Mouse (Mus musculus) neural tube, embryonic 13.5 days (tissue): ENCODE results near the gene Armc10. TPM values are rescaled to one million over a fixed set of nuclear protein-coding genes. Genes with fewer than 3 reads are reported as not detected.
A peak's percentile ranks its signal among the peaks of the same experiment; 100 is the strongest.

Experiments used
- ATAC-seq: fragments of 200-750 bp; cut with Nextera tagmentation; 2 replicates; pipeline ENCODE4 v1.8.0; 2017; ENCODE audit warnings: low read depth, mild to moderate bottlenecking, moderate TSS enrichment, moderate library complexity
- H3K27ac ChIP-seq: fragments of 300-500 bp; sonication (generic); replicated peaks from 2 replicates; pipeline ENCODE4 v1.5.1; 2015; ENCODE audit warnings: moderate library complexity, mild to moderate bottlenecking, inconsistent platforms
- H3K27me3 ChIP-seq: fragments of 300-500 bp; sonication (generic); 2 replicates; pipeline ENCODE4 v1.6.1; 2015; ENCODE audit warnings: mild to moderate bottlenecking, inconsistent platforms
- H3K36me3 ChIP-seq: fragments of 300-500 bp; sonication (generic); 2 replicates; pipeline ENCODE4 v1.6.1; 2015; ENCODE audit warnings: mild to moderate bottlenecking, inconsistent platforms
- H3K4me1 ChIP-seq: fragments of 300-500 bp; sonication (generic); replicated peaks from 2 replicates; pipeline ENCODE4 v1.6.1; 2015; ENCODE audit warnings: inconsistent platforms
- H3K4me2 ChIP-seq: fragments of 300-500 bp; sonication (generic); 2 replicates; pipeline ENCODE4 v1.6.1; 2015; ENCODE audit warnings: inconsistent platforms, mild to moderate bottlenecking, moderate library complexity
- H3K4me3 ChIP-seq: fragments of 300-500 bp; sonication (generic); 2 replicates; pipeline ENCODE4 v1.5.1; 2015; ENCODE audit warnings: mild to moderate bottlenecking, inconsistent platforms
- H3K9ac ChIP-seq: fragments of 300-500 bp; sonication (generic); 2 replicates; pipeline ENCODE4 v1.6.1; 2015; ENCODE audit warnings: moderate library complexity, mild to moderate bottlenecking, inconsistent platforms
- H3K9me3 ChIP-seq: fragments of 300-500 bp; sonication (generic); 2 replicates; pipeline ENCODE4 v1.6.1; 2016; ENCODE audit warnings: inconsistent platforms
- WGBS: fragments of 180-500 bp; shearing (Covaris S2); methylation state at CpG from one replicate; pipeline ENCODE4 v1.1.7; 2015; 5-methylcytosine and 5-hydroxymethylcytosine counted together
- polyA plus RNA-seq: library from polyadenylated mRNA; unstranded; fragments of >200 nt; fragmentation: Nextera tagmentation; extraction: Ambion mirVana; gene quantifications from 2 replicates; pipeline ENCODE4 v1.2.1, GENCODE M21; 2015

Armc10 gene
- polyA plus RNA-seq, 1 experiment from 2014 or later = 57.8 TPM

DNA sequence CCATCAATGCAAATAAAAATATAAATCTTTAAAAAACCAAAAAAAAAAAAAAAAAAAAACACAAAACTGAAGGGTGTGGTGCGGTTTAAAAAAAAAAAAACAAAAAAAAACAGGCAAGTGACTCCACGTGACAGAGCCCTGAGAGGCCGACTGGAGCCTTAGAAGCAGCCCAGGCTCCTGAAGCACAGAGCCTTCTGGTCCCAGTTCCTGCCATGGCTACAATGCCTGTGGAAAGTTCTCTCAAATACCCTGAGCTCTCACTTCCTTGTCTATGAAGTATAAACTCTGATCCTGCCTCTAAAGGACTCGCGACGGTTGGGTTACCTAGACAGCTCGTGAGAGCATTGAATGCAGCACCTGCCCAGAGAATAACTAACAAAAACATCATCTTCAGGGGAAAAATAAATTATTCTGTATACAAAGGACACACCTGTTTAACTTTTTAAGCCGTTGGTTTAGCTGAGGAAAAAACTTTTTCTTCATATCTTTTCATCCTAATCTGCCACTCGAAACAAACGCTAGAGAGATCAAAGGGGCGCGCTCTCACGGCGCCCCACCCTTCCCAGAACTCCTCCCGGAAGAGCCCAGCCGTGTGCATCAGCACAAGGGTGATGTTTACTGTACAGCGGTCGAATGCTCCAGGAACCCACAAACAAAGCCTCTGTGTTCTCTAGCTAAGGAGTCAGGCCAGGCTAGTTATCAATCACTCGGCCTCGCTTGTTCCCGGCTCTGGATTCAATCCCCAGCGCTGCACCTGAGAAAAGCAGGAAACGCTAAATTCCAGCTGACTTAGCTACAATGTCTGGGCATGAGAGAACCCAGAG, 27.4 kb downstream of the Armc10 start:
- Histone ChIP-seq H3K27me3 (no peaks in the 10 kb centered on the region), H3K36me3 (peaks cover 28% of the 10 kb centered on the region), H3K4me2 (peak overlapping the region; percentile 43), H3K9me3 (no peaks in the 10 kb centered on the region), H3K9ac (no peak overlapping the region; the same call in 1 of the 2 replicates), H3K4me3 (peak overlapping the region; percentile 16), H3K4me1 (peaks cover 8% of the 10 kb centered on the region), H3K27ac (peak overlapping the region; percentile 38)
- 43% methylated on average over 23 of the region's 23 CpGs for WGBS
- ATAC-seq = peak; percentile 68; the same call in 1 of the 2 replicates

DNA sequence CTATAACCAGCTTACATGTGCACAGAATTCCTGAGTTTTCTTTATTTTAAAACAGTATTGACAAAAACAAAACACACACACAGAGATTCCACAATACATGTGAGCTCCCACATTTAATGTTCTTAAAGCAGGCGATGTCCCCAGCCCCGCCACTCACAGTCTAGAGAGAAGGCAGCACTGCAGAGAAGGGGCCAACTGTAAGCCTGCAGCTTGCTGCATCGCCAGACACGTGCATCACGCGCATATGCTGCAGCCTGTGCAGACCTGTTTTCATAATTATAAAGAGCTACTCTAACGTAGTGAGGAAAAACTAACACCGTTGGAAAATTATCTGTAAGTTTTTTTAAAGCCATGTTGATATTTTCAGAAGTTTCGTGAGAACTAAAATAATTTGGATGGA, 28.1 kb downstream of the Armc10 start:
- Histone ChIP-seq H3K4me1 (peaks cover 8% of the 10 kb centered on the region), H3K9ac (no peak overlapping the region), H3K27me3 (no peaks in the 10 kb centered on the region), H3K4me3 (no peak overlapping the region), H3K4me2 (peak overlapping the region; percentile 43; the same call in 1 of the 2 replicates), H3K36me3 (peaks cover 32% of the 10 kb centered on the region), H3K27ac (no peak overlapping the region), H3K9me3 (no peaks in the 10 kb centered on the region)
- WGBS = 72% methylated on average over 9 of the region's 9 CpGs
- no peak for ATAC-seq

DNA sequence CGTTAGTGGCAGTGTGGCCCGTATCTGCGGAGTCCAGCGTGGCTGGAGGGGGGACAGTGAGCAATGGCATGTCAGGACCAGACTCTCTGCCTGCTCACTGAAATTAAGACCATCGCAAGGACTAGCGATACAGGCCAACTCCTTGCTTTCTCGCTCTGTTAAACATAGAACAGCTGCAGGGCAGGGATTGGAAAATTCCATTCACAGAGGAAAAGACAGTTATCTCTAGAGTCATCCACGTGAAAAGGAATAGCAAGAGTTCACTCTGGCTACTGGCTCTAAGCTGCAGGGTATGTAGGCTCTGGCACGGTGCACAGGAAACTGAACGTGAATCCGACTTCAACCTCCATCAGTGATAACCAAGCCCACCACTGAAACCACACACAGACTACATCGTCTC, 29.4 kb downstream of the Armc10 start:
- Histone ChIP-seq H3K27me3 (no peaks in the 10 kb centered on the region), H3K4me1 (peaks cover 8% of the 10 kb centered on the region), H3K9ac (no peak overlapping the region), H3K4me3 (no peak overlapping the region), H3K36me3 (peaks cover 27% of the 10 kb centered on the region), H3K27ac (0 out of 2 replicates have a peak overlapping the region, but pooled peaks have one; percentile 9), H3K9me3 (no peaks in the 10 kb centered on the region), H3K4me2 (no peak overlapping the region)
- 71% methylated on average over 12 of the region's 12 CpGs for WGBS
- ATAC-seq = no peak

DNA sequence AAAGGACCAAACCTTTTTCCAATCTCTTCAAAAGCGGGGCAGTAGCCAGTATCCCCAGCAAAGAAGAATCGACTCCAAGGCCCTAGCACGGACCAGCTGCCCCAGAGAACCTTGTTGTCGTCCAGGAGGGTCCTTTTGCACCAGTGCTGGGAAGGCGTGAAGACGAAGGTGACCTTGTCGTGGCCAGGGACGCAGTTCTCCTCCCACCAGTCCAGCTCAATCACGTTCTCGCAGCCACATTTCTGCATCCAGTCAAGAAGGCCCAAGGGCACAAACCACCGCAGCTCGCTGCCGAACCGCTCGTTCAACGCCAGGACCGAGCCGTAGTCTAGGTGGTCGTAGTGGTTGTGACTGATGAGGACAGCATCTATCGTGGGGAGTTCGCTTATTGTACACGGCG, 29.9 kb downstream of the Armc10 start:
- Histone ChIP-seq H3K27me3 (no peaks in the 10 kb centered on the region), H3K9me3 (no peaks in the 10 kb centered on the region), H3K4me2 (no peak overlapping the region), H3K36me3 (peaks cover 23% of the 10 kb centered on the region), H3K4me3 (no peak overlapping the region), H3K9ac (no peak overlapping the region), H3K4me1 (peaks cover 8% of the 10 kb centered on the region), H3K27ac (no peak overlapping the region)
- 94% methylated on average over 23 of the region's 23 CpGs for WGBS
- no peak for ATAC-seq

DNA sequence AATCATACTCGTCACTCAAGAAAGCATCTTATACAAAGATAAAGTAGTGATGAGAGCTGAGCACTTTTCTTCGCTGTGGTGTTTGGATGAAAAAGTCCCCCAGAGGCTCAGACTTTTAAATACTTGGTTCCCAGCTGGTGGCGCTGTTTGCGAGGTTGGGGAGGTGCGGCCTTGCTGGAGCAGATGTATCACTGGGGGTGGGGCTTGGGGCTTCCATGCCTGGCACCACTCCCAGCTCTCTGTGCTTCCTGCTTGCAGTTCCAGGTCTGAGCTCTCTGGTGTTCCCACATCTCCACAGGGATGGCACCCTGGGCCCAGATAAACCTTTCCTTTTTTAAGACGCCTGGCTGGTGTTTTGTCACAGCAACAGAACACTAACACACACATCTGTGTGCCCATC, 32.3 kb downstream of the Armc10 start:
- ATAC-seq = no peak
- 91% methylated on average over 6 of the region's 6 CpGs for WGBS

DNA sequence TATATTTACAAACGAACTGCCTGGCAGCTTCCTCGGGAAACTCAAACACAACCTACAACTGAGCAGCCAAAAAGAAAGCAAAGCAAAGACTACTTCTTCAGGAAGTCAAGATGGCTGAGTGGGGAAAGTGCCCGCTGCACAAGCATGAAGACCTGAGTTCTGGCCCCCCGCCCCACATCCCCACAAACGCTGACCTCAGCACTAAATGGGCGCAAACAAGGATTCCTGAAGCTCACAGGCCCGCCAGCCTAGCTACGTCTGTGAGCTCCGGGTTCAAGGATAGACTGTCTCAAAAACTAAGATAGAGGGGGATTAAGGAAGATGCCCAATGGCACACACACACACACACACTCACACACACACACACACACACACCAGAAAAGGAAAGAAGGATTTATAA, 32.8 kb downstream of the Armc10 start:
- H3K4me2 ChIP-seq = no peak overlapping the region
- H3K9me3 ChIP-seq = no peaks in the 10 kb centered on the region
- no peak overlapping the region for H3K27ac ChIP-seq
- H3K27me3 ChIP-seq = no peaks in the 10 kb centered on the region
- no peak overlapping the region for H3K9ac ChIP-seq
- H3K36me3 ChIP-seq = peaks cover 26% of the 10 kb centered on the region
- H3K4me3 ChIP-seq = no peak overlapping the region
- 93% methylated on average over 9 of the region's 9 CpGs for WGBS
- ATAC-seq = no peak
- peaks cover 2% of the 10 kb centered on the region for H3K4me1 ChIP-seq

More for the DNA sequence above, 32.3 kb downstream of the Armc10 start:
- Histone ChIP-seq H3K9ac (no peak overlapping the region), H3K9me3 (no peaks in the 10 kb centered on the region), H3K4me1 (peaks cover 6% of the 10 kb centered on the region), H3K4me2 (no peak overlapping the region), H3K27me3 (no peaks in the 10 kb centered on the region), H3K27ac (no peak overlapping the region), H3K36me3 (peaks cover 22% of the 10 kb centered on the region), H3K4me3 (no peak overlapping the region)

DNA sequence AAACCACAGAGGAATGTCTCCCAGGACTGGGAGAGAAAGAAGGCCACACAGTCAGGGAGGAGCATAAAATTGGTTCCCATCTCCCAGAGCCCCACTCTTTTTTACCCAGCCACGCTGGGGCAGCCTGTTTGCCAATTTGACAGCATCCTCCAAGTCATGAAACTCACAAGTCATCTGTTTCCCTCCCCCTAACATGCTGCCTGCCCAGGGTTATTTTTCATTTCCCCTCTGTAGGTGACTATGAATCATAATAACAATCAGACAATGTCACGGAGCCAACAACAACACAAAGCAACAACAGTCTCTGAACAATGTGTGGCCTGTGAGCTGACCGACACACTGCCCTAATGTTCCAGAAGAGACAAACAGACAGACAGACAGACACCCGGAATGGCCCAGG, 34.4 kb downstream of the Armc10 start:
- H3K4me1 ChIP-seq = no peaks in the 10 kb centered on the region
- no peak for ATAC-seq
- no peak overlapping the region for H3K4me2 ChIP-seq
- H3K36me3 ChIP-seq = peaks cover 30% of the 10 kb centered on the region
- WGBS = 62% methylated on average over 4 of the region's 4 CpGs
- no peak overlapping the region for H3K9ac ChIP-seq
- no peak overlapping the region for H3K27ac ChIP-seq
- H3K27me3 ChIP-seq = no peaks in the 10 kb centered on the region
- H3K4me3 ChIP-seq = no peak overlapping the region
- 0 out of 2 replicates have a peak, but pooled peaks cover 8% of the 10 kb centered on the region for H3K9me3 ChIP-seq

DNA sequence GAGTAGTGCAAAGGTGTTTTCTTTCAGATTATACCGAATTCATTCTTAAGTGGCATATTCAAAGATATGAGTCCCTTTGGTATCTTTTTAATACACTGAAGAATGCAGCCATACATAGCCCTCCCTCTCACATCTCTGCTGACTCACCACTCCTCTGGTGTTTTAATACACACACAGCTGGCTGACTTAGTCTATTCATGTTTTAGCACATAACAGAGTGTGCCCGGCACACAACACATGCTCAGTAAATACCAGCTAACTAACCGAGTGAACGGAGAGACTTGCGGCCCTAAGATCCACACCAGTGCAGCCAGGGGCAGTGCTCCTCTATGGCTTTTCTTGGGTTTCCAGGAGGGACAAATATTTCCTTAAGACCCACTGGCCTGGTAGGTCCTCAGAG, 35.3 kb downstream of the Armc10 start:
- Histone ChIP-seq H3K9me3 (0 out of 2 replicates have a peak, but pooled peaks cover 10% of the 10 kb centered on the region), H3K4me2 (no peak overlapping the region), H3K4me1 (no peaks in the 10 kb centered on the region), H3K27ac (no peak overlapping the region), H3K4me3 (no peak overlapping the region), H3K9ac (no peak overlapping the region), H3K36me3 (peaks cover 21% of the 10 kb centered on the region), H3K27me3 (no peaks in the 10 kb centered on the region)
- 84% methylated on average over 5 of the region's 5 CpGs for WGBS
- no peak for ATAC-seq

DNA sequence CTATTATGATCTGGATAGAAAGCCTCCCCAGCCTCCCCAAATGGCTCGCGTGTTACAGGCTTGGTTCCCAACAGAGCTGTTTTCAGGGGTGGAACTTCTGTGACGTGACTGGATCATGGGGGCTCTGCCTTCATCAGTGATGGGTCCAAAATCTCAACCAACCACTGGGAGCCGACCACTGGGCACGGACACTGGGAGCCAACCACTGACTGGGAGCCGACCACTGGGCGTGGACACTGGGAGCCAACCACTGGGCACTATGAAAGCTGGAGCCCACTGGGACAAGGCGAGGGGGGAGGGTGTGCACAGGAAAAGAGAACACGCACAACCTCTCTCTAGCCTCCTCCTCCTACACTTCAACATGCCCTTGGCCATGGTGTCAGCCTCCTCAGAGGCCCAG, 38.2 kb downstream of the Armc10 start:
- Histone ChIP-seq H3K9ac (no peak overlapping the region), H3K27me3 (no peaks in the 10 kb centered on the region), H3K4me3 (no peak overlapping the region), H3K9me3 (0 out of 2 replicates have a peak, but pooled peaks cover 10% of the 10 kb centered on the region), H3K4me2 (no peak overlapping the region), H3K36me3 (peaks cover 17% of the 10 kb centered on the region), H3K4me1 (no peaks in the 10 kb centered on the region), H3K27ac (no peak overlapping the region)
- WGBS = 94% methylated on average over 9 of the region's 9 CpGs
- ATAC-seq = no peak

DNA sequence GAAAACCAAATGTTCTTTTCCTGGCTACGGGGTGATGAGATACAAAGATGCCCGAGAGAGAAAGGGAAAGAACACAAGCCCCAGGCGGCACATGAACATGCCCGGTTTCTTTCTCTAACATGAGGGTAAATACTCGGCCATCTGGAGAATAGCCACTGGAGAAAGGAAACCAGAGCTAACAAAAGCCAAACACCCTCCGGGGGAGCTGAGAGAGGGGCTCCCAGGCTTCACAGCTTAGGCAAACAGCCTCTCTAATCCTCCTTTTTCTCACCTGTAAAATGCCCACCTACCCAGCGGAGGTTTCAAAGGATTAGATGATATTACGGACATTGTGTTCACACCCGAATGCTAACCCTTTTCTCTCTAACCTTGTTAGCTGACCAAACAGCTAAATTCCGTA, 39.4 kb downstream of the Armc10 start:
- 77% methylated on average over 10 of the region's 10 CpGs for WGBS
- 0 out of 2 replicates have a peak, but pooled peaks cover 10% of the 10 kb centered on the region for H3K9me3 ChIP-seq
- no peak overlapping the region for H3K4me2 ChIP-seq
- H3K4me3 ChIP-seq = no peak overlapping the region
- ATAC-seq = no peak
- no peaks in the 10 kb centered on the region for H3K4me1 ChIP-seq
- H3K9ac ChIP-seq = no peak overlapping the region
- no peak overlapping the region for H3K27ac ChIP-seq
- H3K36me3 ChIP-seq = peaks cover 26% of the 10 kb centered on the region
- no peaks in the 10 kb centered on the region for H3K27me3 ChIP-seq

DNA sequence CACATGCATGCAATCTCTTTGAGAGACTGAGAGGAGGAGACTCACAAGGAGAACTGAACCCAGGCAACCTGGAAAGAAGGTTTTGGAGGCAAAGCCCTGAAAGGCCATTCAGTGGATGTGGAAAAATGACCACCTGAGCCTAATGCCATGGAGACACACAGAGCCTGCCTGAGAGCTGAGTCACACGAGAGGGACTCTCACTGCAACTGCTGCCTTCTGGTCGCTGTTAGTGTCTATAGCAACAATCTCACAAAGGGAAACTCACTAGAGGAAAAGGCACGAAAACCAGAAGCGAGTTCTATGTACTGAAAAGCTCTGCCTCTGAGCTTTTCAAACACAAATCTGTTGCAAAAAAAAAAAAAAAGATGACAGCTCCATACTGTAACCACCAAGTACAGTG, 41.4 kb downstream of the Armc10 start:
- Histone ChIP-seq H3K9ac (no peak overlapping the region), H3K27ac (no peak overlapping the region), H3K36me3 (peaks cover 26% of the 10 kb centered on the region), H3K4me1 (no peaks in the 10 kb centered on the region), H3K4me2 (no peak overlapping the region), H3K27me3 (no peaks in the 10 kb centered on the region), H3K4me3 (no peak overlapping the region), H3K9me3 (0 out of 2 replicates have a peak, but pooled peaks cover 10% of the 10 kb centered on the region)
- no peak for ATAC-seq
- WGBS = 66% methylated on average over 4 of the region's 4 CpGs

DNA sequence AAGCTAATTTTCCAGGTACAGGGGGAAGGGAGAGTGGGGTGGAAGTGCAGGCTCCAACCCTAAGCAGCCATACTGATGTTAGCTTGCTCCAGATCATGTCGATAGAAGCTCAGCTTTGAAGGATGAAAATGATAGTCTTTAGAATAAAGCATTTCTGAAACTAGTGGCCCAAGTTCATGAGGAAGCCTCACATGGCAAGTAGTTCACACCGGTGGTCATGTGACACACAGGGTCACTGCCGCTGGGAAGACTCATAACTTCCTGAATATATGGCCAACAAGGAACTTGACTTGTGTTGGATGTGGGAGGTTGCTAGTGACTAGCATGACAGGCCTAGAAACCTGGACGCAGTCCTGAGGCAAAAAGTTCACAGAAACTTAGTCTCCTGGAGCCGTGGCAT, 46.6 kb downstream of the Armc10 start:
- ATAC-seq = no peak
- no peak overlapping the region for H3K27ac ChIP-seq
- H3K27me3 ChIP-seq = no peaks in the 10 kb centered on the region
- no peak overlapping the region for H3K9ac ChIP-seq
- no peak overlapping the region for H3K4me3 ChIP-seq
- H3K36me3 ChIP-seq = 0 out of 2 replicates have a peak, but pooled peaks cover 13% of the 10 kb centered on the region
- no peaks in the 10 kb centered on the region for H3K9me3 ChIP-seq
- H3K4me2 ChIP-seq = no peak overlapping the region
- H3K4me1 ChIP-seq = no peaks in the 10 kb centered on the region
- 99% methylated on average over 5 of the region's 5 CpGs for WGBS
